Mouse (Mus musculus): ENCODE measurements at regions not wholly inside any gene's neighbourhood (a gene's known extent, or its start where the extent isn't known, plus 50 kb on each side); places are given as distances from the start of the nearest gene placed in this dataset.

DNA sequence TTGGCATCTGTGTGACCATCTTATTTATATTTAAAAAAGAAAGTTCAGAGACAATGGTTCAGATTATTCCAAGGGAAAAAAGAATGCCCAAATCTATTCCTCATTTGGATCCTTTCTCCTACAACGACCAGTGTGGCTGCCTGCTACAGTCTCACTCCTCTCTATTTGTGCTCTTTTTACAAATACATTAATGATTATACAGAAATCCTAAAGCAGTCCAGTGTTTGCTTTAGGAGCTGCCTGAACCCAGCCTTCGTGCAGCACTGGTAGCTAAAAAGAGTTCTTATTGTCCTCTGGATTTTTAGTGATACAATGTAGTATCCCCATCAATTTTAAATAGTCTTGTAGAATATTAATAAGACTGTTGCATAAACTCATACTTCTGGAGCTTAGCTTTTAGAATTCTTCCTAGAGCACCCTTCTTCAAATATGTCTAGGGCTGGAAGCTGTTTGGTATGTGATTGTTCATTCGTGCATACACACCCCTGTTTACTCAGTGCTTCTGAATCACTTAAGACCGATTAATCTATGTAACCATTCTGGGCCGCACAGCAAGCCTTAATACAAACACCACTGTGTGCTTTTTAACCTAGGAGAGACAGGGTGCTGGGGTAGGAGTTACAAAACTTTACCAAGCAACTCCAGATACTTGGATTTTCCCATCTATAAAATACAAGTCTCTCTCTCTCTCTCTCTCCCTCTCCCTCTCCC is 69.0 kb upstream of the Magi3 start:
- no peak for ATAC-seq (replicated peaks)
- whole genome bisulfite sequencing: 54% methylated on average over 5 of the region's 5 CpGs
- no peak overlapping the region for H3K4me3 ChIP-seq

DNA sequence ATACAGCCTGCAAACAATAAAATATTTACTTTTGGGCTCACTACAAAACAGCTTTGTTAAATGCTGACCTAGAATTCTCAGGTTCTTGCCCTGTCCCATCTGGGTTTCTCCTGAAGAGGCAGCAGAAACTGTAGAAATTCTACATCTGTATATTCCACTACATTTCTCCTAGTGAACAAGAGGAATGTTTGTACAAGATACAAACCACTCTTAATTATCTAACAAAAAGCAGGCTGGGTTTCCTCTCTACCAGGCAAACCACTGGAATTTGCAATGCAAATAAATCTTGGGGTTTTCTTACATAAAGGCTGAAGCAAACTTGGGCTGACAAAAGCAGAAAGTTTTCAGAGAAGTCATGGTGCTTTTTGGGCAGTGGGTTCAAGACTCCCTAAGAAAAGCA is 67.7 kb upstream of the Magi3 start:
- no peak overlapping the region for H3K27ac ChIP-seq
- H3K27me3 ChIP-seq (replicated peaks): no peaks in the 10 kb centered on the region
- no peaks in the 10 kb centered on the region for H3K4me1 ChIP-seq
- H3K4me2 ChIP-seq: no peak overlapping the region
- no peak for ATAC-seq (replicated peaks)
- H3K4me3 ChIP-seq: no peak overlapping the region
- no peak overlapping the region for H3K9ac ChIP-seq
- H3K36me3 ChIP-seq (replicated peaks): no peaks in the 10 kb centered on the region
- H3K9me3 ChIP-seq: no peaks in the 10 kb centered on the region

More for the DNA sequence above, 69.0 kb upstream of the Magi3 start:
- H3K27ac ChIP-seq: no peak overlapping the region
- H3K9ac ChIP-seq: no peak overlapping the region
- no peaks in the 10 kb centered on the region for H3K4me1 ChIP-seq
- no peaks in the 10 kb centered on the region for H3K36me3 ChIP-seq (replicated peaks)
- H3K27me3 ChIP-seq (replicated peaks): no peaks in the 10 kb centered on the region
- H3K4me2 ChIP-seq: no peak overlapping the region
- no peaks in the 10 kb centered on the region for H3K9me3 ChIP-seq

- ATAC-seq (replicated peaks): no peak
- no peak overlapping the region for H3K4me2 ChIP-seq
- WGBS: 93% methylated on average over 2 of the region's 2 CpGs
These were observed 64.8 kb upstream of the Magi3 start for GRCm38 (mm10) chr3:104284961-104285360.

GRCm38 (mm10) chr3:104283855-104284254 is 63.7 kb upstream of the Magi3 start:
- H3K4me2 ChIP-seq: no peak overlapping the region
- no peak overlapping the region for H3K9ac ChIP-seq
- H3K27me3 ChIP-seq (replicated peaks): no peaks in the 10 kb centered on the region
- no peaks in the 10 kb centered on the region for H3K4me1 ChIP-seq
- H3K9me3 ChIP-seq: no peaks in the 10 kb centered on the region
- H3K27ac ChIP-seq: no peak overlapping the region
- H3K4me3 ChIP-seq: no peak overlapping the region
- 72% methylated on average over 5 of the region's 5 CpGs for WGBS
- no peak for ATAC-seq (replicated peaks)
- H3K36me3 ChIP-seq (replicated peaks): no peaks in the 10 kb centered on the region

More at GRCm38 (mm10) chr3:104284961-104285360, 64.8 kb upstream of the Magi3 start:
- no peaks in the 10 kb centered on the region for H3K9me3 ChIP-seq
- H3K27ac ChIP-seq: no peak overlapping the region
- H3K27me3 ChIP-seq (replicated peaks): no peaks in the 10 kb centered on the region
- H3K36me3 ChIP-seq (replicated peaks): no peaks in the 10 kb centered on the region
- H3K4me1 ChIP-seq: no peaks in the 10 kb centered on the region
- no peak overlapping the region for H3K4me3 ChIP-seq
- no peak overlapping the region for H3K9ac ChIP-seq

DNA sequence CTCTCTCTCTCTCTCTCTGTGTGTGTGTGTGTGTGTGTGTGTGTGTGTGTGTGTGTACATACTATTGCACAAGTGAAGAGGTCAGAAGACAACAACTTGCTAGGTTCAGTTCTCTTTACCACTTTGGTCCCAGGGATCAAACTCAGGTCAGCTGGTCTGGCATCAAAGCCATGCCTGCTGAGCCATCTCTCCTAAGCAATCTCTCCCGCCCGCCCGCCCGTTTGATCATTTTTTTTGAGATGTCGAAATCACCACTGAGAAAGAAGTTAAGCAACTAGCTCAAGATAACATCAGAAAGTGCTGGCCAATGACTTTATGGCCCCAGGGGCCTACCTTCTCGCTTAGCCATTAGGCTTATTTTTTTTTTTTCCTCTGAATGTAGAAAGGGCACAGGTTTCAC is 59.3 kb upstream of the Magi3 start:
- Histone ChIP-seq H3K36me3 (replicated peaks) (no peaks in the 10 kb centered on the region), H3K9ac (no peak overlapping the region), H3K9me3 (no peaks in the 10 kb centered on the region), H3K4me2 (no peak overlapping the region), H3K27me3 (replicated peaks) (no peaks in the 10 kb centered on the region), H3K27ac (no peak overlapping the region), H3K4me1 (peaks cover 8% of the 10 kb centered on the region; the same call in 1 of the 2 replicates), H3K4me3 (no peak overlapping the region)
- no peak for ATAC-seq (replicated peaks)
- WGBS: 73% methylated on average over 6 of the region's 6 CpGs

DNA sequence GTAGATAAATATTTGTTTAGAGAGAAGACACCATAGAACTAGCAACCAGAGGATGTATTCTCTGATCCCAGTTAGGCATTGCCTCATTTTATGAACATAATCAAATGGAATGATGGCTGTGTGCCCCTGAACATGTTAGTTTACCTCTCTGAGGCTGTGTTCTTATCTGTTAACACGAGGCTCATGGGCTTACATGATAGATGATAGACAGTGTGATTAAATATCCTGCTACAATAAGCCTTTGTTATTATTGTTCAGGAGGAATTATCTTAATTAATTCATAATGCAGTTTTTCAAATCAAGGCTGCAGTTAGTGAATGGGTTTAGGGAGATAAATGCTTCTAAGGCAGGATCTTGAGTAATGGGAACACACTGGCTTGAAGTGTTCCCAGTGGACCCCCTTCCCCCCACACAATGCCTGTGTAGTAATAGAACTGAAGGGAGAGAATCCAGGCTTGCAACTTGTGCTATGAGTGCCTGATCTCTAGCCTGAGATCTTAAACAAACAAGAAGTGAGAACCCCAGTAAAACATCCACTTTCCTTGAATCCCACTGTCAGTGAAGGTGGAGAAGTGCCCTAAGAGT is 54.6 kb upstream of the Magi3 start:
- 49% methylated on average over 1 of the region's 1 CpGs for WGBS
- H3K9me3 ChIP-seq: no peaks in the 10 kb centered on the region
- H3K27me3 ChIP-seq (replicated peaks): no peaks in the 10 kb centered on the region
- no peaks in the 10 kb centered on the region for H3K36me3 ChIP-seq (replicated peaks)
- peaks cover 8% of the 10 kb centered on the region; the same call in 1 of the 2 replicates for H3K4me1 ChIP-seq
- H3K9ac ChIP-seq: no peak overlapping the region
- H3K4me3 ChIP-seq: no peak overlapping the region
- no peak overlapping the region for H3K27ac ChIP-seq
- H3K4me2 ChIP-seq: no peak overlapping the region
- ATAC-seq (replicated peaks): no peak

DNA sequence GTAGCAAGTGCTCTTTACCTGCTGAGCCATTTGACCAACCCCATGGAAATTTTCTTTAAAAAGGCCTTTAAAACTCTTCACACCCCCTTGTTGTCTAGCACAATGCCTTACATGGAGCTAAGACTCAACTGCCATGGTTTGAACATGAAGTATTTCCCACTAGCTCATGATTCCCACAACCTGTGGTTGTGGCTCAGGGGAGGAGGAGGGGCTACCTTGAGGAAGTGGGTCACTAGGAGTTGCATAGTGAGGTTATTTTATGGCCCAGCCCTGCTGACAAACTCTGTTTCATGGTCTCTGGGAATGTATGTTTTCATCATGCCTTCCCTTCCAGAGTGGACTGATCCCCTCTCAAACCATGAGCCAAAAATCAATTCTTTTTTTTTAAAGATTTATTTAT is 53.9 kb upstream of the Magi3 start:
- Histone ChIP-seq H3K9me3 (no peaks in the 10 kb centered on the region), H3K4me3 (no peak overlapping the region), H3K4me1 (peaks cover 8% of the 10 kb centered on the region; the same call in 1 of the 2 replicates), H3K27ac (no peak overlapping the region), H3K4me2 (no peak overlapping the region), H3K27me3 (replicated peaks) (no peaks in the 10 kb centered on the region), H3K36me3 (replicated peaks) (no peaks in the 10 kb centered on the region), H3K9ac (no peak overlapping the region)
- no peak for ATAC-seq (replicated peaks)

All from midbrain, embryonic 15.5 days (tissue).